Mouse (Mus musculus) kidney, embryonic 15.5 days (tissue): ENCODE results near the gene Bpi. TPM values are rescaled to one million over a fixed set of nuclear protein-coding genes. Genes with fewer than 3 reads are reported as not detected.
A peak's percentile ranks its signal among the peaks of the same experiment; 100 is the strongest.

ENCODE experiments used
- ATAC-seq: fragments of 200-750 bp; cut with Nextera tagmentation; replicated peaks from 2 replicates; pipeline ENCODE4 v1.8.0; 2017; ENCODE audit warnings: moderate TSS enrichment; ENCODE audit not compliant: low FRiP score
- H3K27ac ChIP-seq: fragments of 300-500 bp; sonication (generic); 2 replicates; pipeline ENCODE4 v1.5.1; 2015; ENCODE audit warnings: mild to moderate bottlenecking, inconsistent platforms
- H3K27me3 ChIP-seq: fragments of 300-500 bp; sonication (generic); 2 replicates; pipeline ENCODE4 v1.6.1; 2015; ENCODE audit warnings: inconsistent platforms
- H3K36me3 ChIP-seq: fragments of 300-500 bp; sonication (generic); 2 replicates; pipeline ENCODE4 v1.6.1; 2015; ENCODE audit warnings: inconsistent platforms
- H3K4me1 ChIP-seq: fragments of 300-500 bp; sonication (generic); 2 replicates; pipeline ENCODE4 v1.6.1; 2015; ENCODE audit warnings: inconsistent platforms
- H3K4me2 ChIP-seq: fragments of 300-500 bp; sonication (generic); 2 replicates; pipeline ENCODE4 v1.6.1; 2015; ENCODE audit warnings: moderate library complexity, mild to moderate bottlenecking, inconsistent platforms
- H3K4me3 ChIP-seq: fragments of 300-500 bp; sonication (generic); replicated peaks from 2 replicates; pipeline ENCODE4 v1.5.1; 2015; ENCODE audit warnings: mild to moderate bottlenecking, inconsistent platforms
- H3K9ac ChIP-seq: fragments of 300-500 bp; sonication (generic); 2 replicates; pipeline ENCODE4 v1.6.1; 2015; ENCODE audit warnings: mild to moderate bottlenecking, inconsistent platforms
- H3K9me3 ChIP-seq: fragments of 300-500 bp; sonication (generic); replicated peaks from 2 replicates; pipeline ENCODE4 v1.6.1; 2016; ENCODE audit warnings: inconsistent platforms
- WGBS: fragments of 180-500 bp; shearing (Covaris S2); methylation state at CpG from one replicate; pipeline ENCODE4 v1.1.7; 2015; ENCODE audit warnings: mixed read lengths; 5-methylcytosine and 5-hydroxymethylcytosine counted together
- polyA plus RNA-seq: library from polyadenylated mRNA; unstranded; fragments of >200 nt; fragmentation: Nextera tagmentation; extraction: Ambion mirVana; gene quantifications from 2 replicates; pipeline ENCODE4 v1.2.1, GENCODE M21; 2015

The Bpi gene
- polyA plus RNA-seq, 1 experiment from 2014 or later = 0.17 TPM

- Histone ChIP-seq H3K9me3 (no peaks in the 10 kb centered on the region), H3K4me1 (peaks cover 56% of the 10 kb centered on the region), H3K4me2 (no peak overlapping the region), H3K4me3 (no peak overlapping the region), H3K36me3 (no peaks in the 10 kb centered on the region), H3K9ac (no peak overlapping the region), H3K27ac (no peak overlapping the region), H3K27me3 (no peaks in the 10 kb centered on the region)
- 94% methylated on average over 3 of the region's 3 CpGs for WGBS
- no peak for ATAC-seq
Observed at GRCm38 (mm10) chr2:158275349-158275748, 17.5 kb downstream of the Bpi start.

GRCm38 (mm10) chr2:158275811-158276210, 17.9 kb downstream of the Bpi start:
- no peaks in the 10 kb centered on the region for H3K36me3 ChIP-seq
- 52% methylated on average over 4 of the region's 4 CpGs for WGBS
- H3K27me3 ChIP-seq = no peaks in the 10 kb centered on the region
- no peak overlapping the region for H3K9ac ChIP-seq
- no peak overlapping the region for H3K4me2 ChIP-seq
- H3K9me3 ChIP-seq = no peaks in the 10 kb centered on the region
- peaks cover 56% of the 10 kb centered on the region for H3K4me1 ChIP-seq
- ATAC-seq = no peak
- H3K27ac ChIP-seq = no peak overlapping the region
- no peak overlapping the region for H3K4me3 ChIP-seq

- Histone ChIP-seq H3K4me3 (no peak overlapping the region), H3K4me1 (peaks cover 60% of the 10 kb centered on the region), H3K9ac (no peak overlapping the region), H3K4me2 (no peak overlapping the region), H3K36me3 (no peaks in the 10 kb centered on the region), H3K27ac (no peak overlapping the region; the same call in 1 of the 2 replicates), H3K27me3 (no peaks in the 10 kb centered on the region), H3K9me3 (no peaks in the 10 kb centered on the region)
- ATAC-seq = no peak
- 36% methylated on average over 6 of the region's 6 CpGs for WGBS
Observed at GRCm38 (mm10) chr2:158276451-158276850, 18.6 kb downstream of the Bpi start.

GRCm38 (mm10) chr2:158276878-158277277, 19.0 kb downstream of the Bpi start:
- Histone ChIP-seq H3K4me3 (no peak overlapping the region), H3K27me3 (no peaks in the 10 kb centered on the region), H3K4me2 (no peak overlapping the region), H3K9ac (no peak overlapping the region), H3K36me3 (no peaks in the 10 kb centered on the region), H3K4me1 (peaks cover 61% of the 10 kb centered on the region), H3K9me3 (no peaks in the 10 kb centered on the region), H3K27ac (0 out of 2 replicates have a peak overlapping the region, but pooled peaks have one; percentile 34)
- no peak for ATAC-seq
- 64% methylated on average over 4 of the region's 4 CpGs for WGBS

- ATAC-seq = no peak
- H3K36me3 ChIP-seq = no peaks in the 10 kb centered on the region
- H3K9me3 ChIP-seq = no peaks in the 10 kb centered on the region
- H3K4me2 ChIP-seq = no peak overlapping the region
- 89% methylated on average over 4 of the region's 4 CpGs for WGBS
- peaks cover 46% of the 10 kb centered on the region for H3K4me1 ChIP-seq
- H3K4me3 ChIP-seq = no peak overlapping the region
- no peak overlapping the region for H3K9ac ChIP-seq
- peak overlapping the region; percentile 18; the same call in 1 of the 2 replicates for H3K27ac ChIP-seq
- no peaks in the 10 kb centered on the region for H3K27me3 ChIP-seq
Observed at GRCm38 (mm10) chr2:158279656-158280055, 21.8 kb downstream of the Bpi start.

GRCm38 (mm10) chr2:158281497-158282205, 23.8 kb downstream of the Bpi start:
- ATAC-seq = no peak
- 53% methylated on average over 16 of the region's 16 CpGs for WGBS
- Histone ChIP-seq H3K9me3 (no peaks in the 10 kb centered on the region), H3K9ac (no peak overlapping the region), H3K36me3 (no peaks in the 10 kb centered on the region), H3K27ac (no peak overlapping the region), H3K4me2 (no peak overlapping the region), H3K27me3 (no peaks in the 10 kb centered on the region), H3K4me3 (no peak overlapping the region), H3K4me1 (peaks cover 47% of the 10 kb centered on the region)

GRCm38 (mm10) chr2:158283136-158283535, 25.2 kb downstream of the Bpi start:
- no peak overlapping the region for H3K4me2 ChIP-seq
- WGBS = 72% methylated on average over 7 of the region's 7 CpGs
- H3K27ac ChIP-seq = no peak overlapping the region
- no peak for ATAC-seq
- H3K9ac ChIP-seq = no peak overlapping the region
- H3K9me3 ChIP-seq = no peaks in the 10 kb centered on the region
- no peaks in the 10 kb centered on the region for H3K27me3 ChIP-seq
- H3K36me3 ChIP-seq = no peaks in the 10 kb centered on the region
- H3K4me1 ChIP-seq = peaks cover 33% of the 10 kb centered on the region
- H3K4me3 ChIP-seq = no peak overlapping the region

- Histone ChIP-seq H3K4me1 (peaks cover 31% of the 10 kb centered on the region), H3K27ac (no peak overlapping the region), H3K4me2 (no peak overlapping the region), H3K9me3 (no peaks in the 10 kb centered on the region), H3K27me3 (no peaks in the 10 kb centered on the region), H3K36me3 (no peaks in the 10 kb centered on the region), H3K4me3 (no peak overlapping the region), H3K9ac (no peak overlapping the region)
- ATAC-seq = no peak
- 75% methylated on average over 6 of the region's 6 CpGs for WGBS
Observed at GRCm38 (mm10) chr2:158283771-158284170, 25.9 kb downstream of the Bpi start.

- Histone ChIP-seq H3K27me3 (no peaks in the 10 kb centered on the region), H3K9me3 (no peaks in the 10 kb centered on the region), H3K4me1 (peaks cover 26% of the 10 kb centered on the region), H3K36me3 (no peaks in the 10 kb centered on the region), H3K27ac (no peak overlapping the region), H3K4me2 (no peak overlapping the region), H3K9ac (no peak overlapping the region), H3K4me3 (no peak overlapping the region)
- peak; percentile 75 for ATAC-seq
- WGBS = 25% methylated on average over 11 of the region's 11 CpGs
Observed at GRCm38 (mm10) chr2:158284571-158284970, 26.7 kb downstream of the Bpi start.

GRCm38 (mm10) chr2:158285655-158286054, 27.8 kb downstream of the Bpi start:
- 52% methylated on average over 6 of the region's 6 CpGs for WGBS
- Histone ChIP-seq H3K27ac (no peak overlapping the region), H3K9ac (no peak overlapping the region), H3K9me3 (no peaks in the 10 kb centered on the region), H3K4me3 (no peak overlapping the region), H3K4me2 (no peak overlapping the region), H3K27me3 (no peaks in the 10 kb centered on the region), H3K4me1 (peaks cover 25% of the 10 kb centered on the region), H3K36me3 (no peaks in the 10 kb centered on the region)
- no peak for ATAC-seq

GRCm38 (mm10) chr2:158295700-158296099, 37.8 kb downstream of the Bpi start:
- Histone ChIP-seq H3K4me2 (no peak overlapping the region), H3K9ac (no peak overlapping the region), H3K27ac (no peak overlapping the region), H3K4me1 (peaks cover 9% of the 10 kb centered on the region), H3K9me3 (no peaks in the 10 kb centered on the region), H3K4me3 (no peak overlapping the region), H3K36me3 (no peaks in the 10 kb centered on the region), H3K27me3 (no peaks in the 10 kb centered on the region)
- ATAC-seq = no peak
- WGBS = 61% methylated on average over 9 of the region's 9 CpGs

- Histone ChIP-seq H3K27me3 (no peaks in the 10 kb centered on the region), H3K27ac (no peak overlapping the region), H3K4me2 (no peak overlapping the region), H3K4me3 (no peak overlapping the region), H3K9me3 (no peaks in the 10 kb centered on the region), H3K9ac (no peak overlapping the region), H3K36me3 (no peaks in the 10 kb centered on the region), H3K4me1 (peaks cover 9% of the 10 kb centered on the region)
- ATAC-seq = no peak
- WGBS = 82% methylated on average over 3 of the region's 3 CpGs
Observed at GRCm38 (mm10) chr2:158299203-158299602, 41.3 kb downstream of the Bpi start.

GRCm38 (mm10) chr2:158299731-158300130, 41.8 kb downstream of the Bpi start:
- H3K27ac ChIP-seq = no peak overlapping the region
- H3K4me3 ChIP-seq = no peak overlapping the region
- no peaks in the 10 kb centered on the region for H3K9me3 ChIP-seq
- H3K9ac ChIP-seq = no peak overlapping the region
- H3K27me3 ChIP-seq = no peaks in the 10 kb centered on the region
- peaks cover 9% of the 10 kb centered on the region for H3K4me1 ChIP-seq
- no peak for ATAC-seq
- 76% methylated on average over 4 of the region's 4 CpGs for WGBS
- no peaks in the 10 kb centered on the region for H3K36me3 ChIP-seq
- H3K4me2 ChIP-seq = no peak overlapping the region
